ENCODE assay signal across 12 mouse cellular contexts in genomic region chr4:104011683-104012082, GRCm38 (mm10).
"Had no signal": no experiment of that assay in that cellular context is flagged by ENCODE, and none has a peak within 500 bp of the region (broad histone marks: within the 10 kb centered on the region; RNA-seq: fewer than 3 reads in every experiment).

No protein-coding gene starts in this region.

- H3K27me3 ChIP-seq: liver, embryonic 15.5 days had no signal

- H3K4me3 ChIP-seq: left cerebral cortex, adult 2 months; limb, embryonic 10.5 days; liver, embryonic 15.5 days had no signal

- H3K27ac ChIP-seq: kidney, postnatal 0 days; limb, embryonic 10.5 days; liver, embryonic 15.5 days had no signal

- H3K4me2 ChIP-seq: liver, embryonic 11.5 days; liver, embryonic 15.5 days had no signal

- ATAC-seq: lung, postnatal 0 days had no signal

- H3K36me3 ChIP-seq: limb, embryonic 10.5 days; liver, embryonic 15.5 days had no signal

- H3K9me3 ChIP-seq: limb, embryonic 10.5 days; liver, embryonic 15.5 days had no signal

- H3K9ac ChIP-seq: liver, embryonic 15.5 days had no signal

- H3K4me1 ChIP-seq: limb, embryonic 10.5 days; liver, embryonic 15.5 days had no signal

- DNase-seq: kidney, adult 11 months; kidney, adult 9 months; kidney, postnatal 36 days; lung, adult 2 months; lung, postnatal 36 days; thymus, postnatal 36 days had no signal
